Mouse (Mus musculus): ENCODE measurements at regions not wholly inside any gene's neighbourhood (a gene's known extent, or its start where the extent isn't known, plus 50 kb on each side); places are given as distances from the start of the nearest gene placed in this dataset.

DNA sequence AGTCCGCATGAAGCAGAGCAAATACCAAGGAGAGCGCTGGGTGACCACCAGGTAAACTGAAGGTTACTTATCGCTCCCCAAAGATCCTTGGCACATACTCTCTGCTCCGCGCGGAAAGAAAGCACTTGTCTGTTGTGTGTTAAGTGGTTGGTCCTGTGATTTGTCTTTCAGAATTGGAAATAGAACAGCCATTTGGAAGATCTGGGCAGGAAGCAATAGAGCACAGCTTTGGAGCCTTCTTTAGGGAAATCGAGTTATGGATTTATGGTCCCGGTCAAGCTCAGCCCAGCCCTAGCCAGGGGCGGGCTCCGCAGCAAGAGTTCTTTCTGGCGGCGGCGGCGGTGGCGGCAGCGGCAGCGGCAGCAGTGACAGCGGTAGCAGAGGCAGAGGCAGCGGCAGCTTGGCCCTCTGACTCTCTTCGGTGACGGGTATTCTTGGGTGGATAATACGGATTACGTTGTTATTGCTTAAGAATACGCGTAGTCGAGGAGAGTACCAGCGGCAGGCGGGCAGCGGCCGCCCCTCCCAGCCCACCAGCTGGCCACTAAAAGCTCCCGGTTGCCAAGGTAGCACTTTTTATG is 128.4 kb upstream of the Dpyd start:
- TF ChIP-seq EP300 (optimal IDR thresholded peaks at IDR 0.05) (no peak), CTCF (IDR thresholded peaks at IDR 0.05; ENCODE audit: low read depth) (no peak)

Measured in stomach, postnatal 0 days (tissue).